Mouse (Mus musculus) embryonic fibroblast, embryonic 13.5 days (primary cell): ENCODE results near the gene Nup107.

ENCODE experiments used
- CTCF ChIP-seq: IDR thresholded peaks from 2 replicates; pipeline ENCODE4 v1.5.1; 2011; ENCODE audit warnings: mild to moderate bottlenecking, control low read depth, low read length, moderate library complexity, borderline replicate concordance; ENCODE audit not compliant: insufficient read depth
- POLR2A ChIP-seq: IDR thresholded peaks from 2 replicates; pipeline ENCODE4 v1.6.1; 2011; ENCODE audit warnings: low read depth, mild to moderate bottlenecking, control low read depth, low read length, moderate library complexity

DNA sequence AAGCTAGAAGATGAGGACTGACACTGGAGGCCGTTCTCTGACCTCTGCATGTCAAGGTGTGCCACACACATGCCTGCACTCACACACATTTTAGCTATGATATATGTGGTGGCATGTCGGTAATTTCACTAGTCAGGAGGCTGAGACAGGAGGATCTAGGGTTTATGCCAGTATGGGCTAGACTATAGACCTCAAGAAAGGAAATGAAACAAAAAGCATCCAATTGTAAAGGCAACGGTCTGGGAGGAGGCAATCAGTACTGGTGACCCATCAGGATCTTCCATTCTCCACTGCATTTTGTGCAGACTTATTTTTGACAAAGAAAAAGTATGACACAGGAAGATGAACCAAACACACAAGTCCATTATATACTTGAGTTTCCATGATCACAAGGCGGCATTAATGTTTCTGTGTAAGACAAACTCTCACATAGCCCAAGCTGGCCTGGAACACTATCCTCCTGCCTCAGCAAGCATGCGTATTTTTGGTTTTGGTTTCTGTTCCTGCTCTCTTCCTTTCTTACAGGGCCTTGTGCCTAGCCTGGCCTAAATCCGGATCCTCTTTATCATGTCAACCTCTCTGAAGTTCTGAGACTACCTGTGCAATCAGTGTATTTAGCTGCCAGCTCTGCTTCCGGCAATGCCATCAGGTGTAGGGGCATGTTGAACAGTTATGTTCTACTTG, 37.1 kb upstream of the Nup107 start:
- TF ChIP-seq CTCF (no peak), POLR2A (no peak)
